Mouse (Mus musculus): ENCODE results near the gene 4930447C04Rik.
A peak's percentile ranks its signal among the peaks of the same experiment; 100 is the strongest.

The 4930447C04Rik gene

DNA sequence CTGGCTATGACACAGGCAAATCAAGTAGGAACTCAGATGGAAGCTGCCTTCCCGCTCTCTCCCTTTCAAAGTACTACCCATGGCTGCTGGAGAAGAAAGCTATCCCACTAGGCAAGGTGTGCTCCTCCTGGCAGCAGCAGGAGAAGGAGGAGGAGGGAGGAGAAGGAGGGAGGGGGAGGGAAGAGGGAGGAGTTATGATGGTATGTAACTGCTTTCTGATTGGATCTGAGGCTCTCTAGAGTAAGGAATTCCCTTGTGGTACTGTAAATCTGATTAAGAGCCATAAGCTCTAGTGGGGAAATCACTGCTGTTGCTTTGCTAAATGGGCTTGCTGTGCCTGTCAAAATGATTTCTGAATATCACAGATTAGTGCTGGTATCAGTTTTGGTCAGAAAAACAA, 99.1 kb downstream of the 4930447C04Rik start:
- no peak for DNase-seq (ENCODE audit: low spot score)

DNA sequence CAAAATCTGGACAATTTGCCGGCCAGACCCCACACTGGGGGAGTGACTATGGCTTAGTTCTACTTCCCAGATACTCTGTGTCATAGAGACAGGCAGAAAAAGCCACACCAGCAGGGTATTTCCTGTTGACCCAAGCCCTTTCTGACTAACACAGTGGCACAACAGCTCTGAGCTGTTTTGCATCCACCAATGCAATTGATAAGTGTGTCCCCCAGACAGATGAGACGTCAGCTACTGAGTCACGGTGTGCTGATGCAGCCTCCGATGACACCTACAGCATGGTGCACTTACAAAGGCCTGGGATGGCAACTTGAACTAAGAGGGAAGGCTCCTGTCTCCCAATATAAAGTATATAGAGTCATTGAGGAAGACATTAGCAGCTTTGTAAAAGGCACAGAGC, 103.3 kb downstream of the 4930447C04Rik start:
- no peak for DNase-seq (ENCODE audit: low spot score)

DNA sequence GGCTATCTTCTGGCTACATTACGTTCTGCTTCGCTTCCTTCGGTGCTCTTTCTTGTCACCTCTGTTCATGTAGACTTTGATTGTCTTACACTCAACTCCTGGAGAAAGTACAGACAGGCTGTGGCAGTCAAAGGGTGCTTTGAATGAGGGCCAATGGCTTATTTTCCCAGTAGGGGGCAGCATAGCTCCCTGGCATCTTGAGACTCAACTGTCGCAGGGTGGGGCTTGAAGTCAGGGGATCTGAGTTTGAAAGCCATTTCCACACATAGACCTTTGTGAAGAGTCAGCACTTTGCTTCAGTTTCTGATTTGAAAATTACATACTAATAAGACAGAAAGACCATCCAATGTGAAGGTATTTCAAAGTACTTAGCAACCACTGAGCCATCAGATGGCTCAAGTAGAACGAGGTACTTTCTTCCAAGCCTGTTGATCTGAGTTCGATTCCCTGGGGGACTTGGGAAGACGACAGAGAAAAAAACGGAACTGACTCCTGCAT, 105.0 kb downstream of the 4930447C04Rik start:
- DNase-seq (ENCODE audit: low spot score), result peak; percentile 61

DNA sequence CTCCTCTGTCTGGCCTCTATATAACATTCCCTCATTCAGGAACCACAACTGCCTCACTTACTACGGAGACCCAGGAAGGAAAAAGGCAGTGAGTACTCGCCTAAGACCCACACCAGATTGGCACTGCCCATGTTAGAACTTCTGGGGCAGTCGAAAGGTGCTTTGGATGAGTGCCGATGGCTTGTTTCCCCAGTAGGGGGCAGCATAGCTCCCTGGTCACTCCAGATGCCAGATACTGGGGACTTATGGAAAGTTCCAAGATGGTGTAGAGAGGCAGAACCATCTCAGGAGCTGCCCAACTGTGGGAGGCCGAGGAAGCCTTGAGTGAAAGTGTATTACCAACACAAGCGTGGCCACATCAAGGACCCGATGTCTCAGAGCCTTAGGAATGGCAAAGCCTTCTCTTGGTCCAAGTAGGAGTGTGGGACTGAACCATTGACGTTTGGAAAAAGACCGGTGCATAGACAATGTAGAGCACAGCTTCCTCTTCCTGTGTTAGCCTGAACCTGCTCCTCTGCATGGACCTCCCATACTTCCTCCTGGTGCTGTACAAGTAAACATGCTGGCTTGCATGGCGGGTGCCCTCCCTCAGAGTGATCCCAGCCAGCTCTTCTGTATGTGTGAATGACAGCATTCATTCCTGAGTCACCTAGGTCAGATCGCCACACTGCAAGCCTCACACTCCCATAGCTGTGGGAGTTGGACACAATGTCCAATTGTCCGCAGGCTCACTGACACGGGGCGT, 105.6 kb downstream of the 4930447C04Rik start:
- peak; percentile 74 for DNase-seq (ENCODE audit: low spot score)

DNA sequence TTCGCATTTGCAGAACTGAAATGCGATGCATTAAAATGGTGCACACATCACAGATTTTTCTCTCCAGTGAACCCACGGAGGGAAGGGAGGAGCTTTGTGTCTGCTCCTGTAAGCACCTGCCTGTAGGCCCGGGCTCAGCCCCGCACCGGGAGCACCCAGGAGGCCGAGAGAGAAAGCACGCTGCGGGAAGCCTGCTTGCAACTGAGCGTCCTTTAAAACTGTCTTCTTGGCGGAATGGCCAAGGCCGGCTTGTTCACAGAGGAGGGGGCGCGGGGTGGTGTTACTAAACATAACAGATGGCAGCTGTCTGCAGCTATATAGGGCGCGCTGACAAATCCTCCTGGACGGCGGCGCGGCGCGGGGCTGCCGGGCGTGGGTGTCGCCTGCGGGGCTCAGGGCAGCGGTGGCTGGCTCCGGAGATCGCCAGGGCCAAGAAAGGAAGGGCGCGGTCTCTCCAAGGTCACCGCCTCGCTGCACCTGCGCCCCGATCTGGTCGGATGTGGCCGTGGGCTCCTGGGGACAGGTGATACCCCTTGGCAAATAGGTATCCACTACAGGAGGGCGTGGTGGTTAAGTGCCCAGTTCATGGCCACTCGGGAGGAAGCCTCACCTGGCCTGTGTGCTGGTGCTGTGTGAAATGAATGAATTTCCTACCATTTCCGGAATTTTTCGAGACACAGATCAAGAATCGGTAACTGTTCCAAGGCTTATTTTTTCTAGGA, 108.7 kb downstream of the 4930447C04Rik start:
- peak; percentile 81 for DNase-seq (ENCODE audit: low spot score)
